Mouse (Mus musculus): ENCODE measurements at regions not wholly inside any gene's neighbourhood (a gene's known extent, or its start where the extent isn't known, plus 50 kb on each side); places are given as distances from the start of the nearest gene placed in this dataset.
"Not testable (repeated sequence)": the region's sequence is repeated elsewhere in the genome, so short reads cannot be mapped to it uniquely, and the experiment has no call there.

DNA sequence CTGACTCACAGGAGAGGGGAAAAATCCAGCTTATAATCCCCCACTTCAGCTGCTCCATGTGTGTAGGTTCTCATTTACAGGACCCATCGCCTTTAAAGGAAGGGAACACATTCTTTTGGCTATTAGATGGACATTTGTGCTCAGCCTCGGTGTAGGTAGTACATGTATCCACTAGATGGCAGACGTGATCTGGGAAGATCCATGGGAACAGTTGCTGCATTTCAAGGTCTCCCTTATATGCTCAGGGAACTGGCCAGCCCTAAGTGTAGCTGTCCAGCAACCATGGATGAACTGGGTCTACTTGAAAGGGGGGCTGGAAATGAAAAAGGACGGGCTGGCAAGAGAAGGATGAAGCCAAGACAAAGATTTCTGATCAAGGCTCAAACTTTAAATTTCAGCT is 124.0 kb downstream of the Akain1 start:
- DNase-seq = peak; percentile 10 to 38

DNA sequence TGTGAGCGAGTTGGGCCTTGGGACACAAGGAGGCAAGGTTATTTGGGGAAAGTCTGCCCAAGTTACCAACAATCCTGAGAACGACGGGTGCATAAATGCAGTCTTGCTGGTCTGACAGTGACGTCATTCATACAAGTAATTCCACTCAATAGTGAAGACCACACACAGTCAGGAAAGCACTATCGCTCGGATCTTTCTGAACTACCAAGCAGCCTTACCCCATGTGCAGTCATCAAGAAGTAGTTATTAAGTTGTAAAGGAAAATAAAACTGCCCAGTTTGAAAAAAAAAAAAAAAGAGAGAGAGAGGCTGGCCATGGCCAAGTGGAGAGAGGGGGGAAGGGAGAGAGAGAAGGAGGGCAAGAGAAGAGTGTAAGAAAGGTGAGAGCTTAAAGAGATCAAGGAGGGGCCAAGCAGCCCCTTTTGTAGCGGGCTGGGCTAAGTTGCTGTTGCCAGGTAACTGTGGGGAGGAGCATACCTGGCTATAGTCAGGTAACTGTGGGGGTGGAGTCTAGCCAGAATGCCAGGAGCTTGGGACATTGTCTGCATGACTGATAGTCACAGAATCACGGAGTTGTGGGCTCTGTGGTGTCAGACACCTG is 132.0 kb downstream of the Akain1 start:
- not testable (repeated sequence) for DNase-seq

DNA sequence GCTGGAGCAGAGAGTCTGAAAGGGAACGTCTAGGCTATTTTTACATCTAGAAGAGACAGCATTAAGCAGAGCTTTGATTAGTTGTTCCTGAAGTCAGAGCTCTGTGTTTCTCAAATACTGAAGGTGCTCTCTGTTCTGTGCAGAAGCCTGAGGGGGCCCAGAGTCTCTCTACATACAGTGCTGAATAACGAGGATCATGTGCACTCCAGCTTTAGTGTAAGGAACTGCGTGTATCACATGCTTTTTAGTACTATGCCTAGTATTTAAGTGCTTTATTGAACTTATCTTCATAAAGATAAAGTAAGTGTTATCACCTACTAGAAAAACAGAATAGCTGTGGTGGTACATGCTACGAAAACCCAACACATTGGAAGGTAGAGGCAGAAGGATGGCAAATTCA is 151.4 kb downstream of the Akain1 start:
- no peak for DNase-seq

DNA sequence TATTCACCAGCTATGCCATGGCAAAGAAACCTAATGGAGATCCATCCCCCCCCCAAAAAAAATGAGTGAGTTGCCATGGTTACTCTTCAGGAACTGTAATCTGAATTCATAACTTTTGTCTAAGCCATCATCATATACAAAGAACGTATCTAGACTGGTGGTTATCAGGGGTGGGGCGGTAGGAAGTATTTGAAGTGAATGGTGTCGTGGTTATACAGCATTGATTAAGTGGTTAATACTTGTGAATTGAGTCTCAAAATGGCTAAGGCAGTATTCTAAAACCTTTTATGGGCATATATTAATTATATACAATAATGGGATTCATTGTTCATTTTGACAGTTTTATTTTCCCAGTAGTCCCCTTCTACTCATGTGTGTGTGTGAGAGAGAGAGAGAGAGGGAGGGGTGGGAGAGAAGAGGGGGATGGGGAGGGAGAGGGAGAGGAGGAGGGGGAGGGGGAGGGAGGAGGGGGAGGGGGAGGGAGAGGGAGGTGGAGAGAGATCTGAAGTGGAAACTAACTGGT is 158.7 kb downstream of the Akain1 start:
- DNase-seq = no peak

DNA sequence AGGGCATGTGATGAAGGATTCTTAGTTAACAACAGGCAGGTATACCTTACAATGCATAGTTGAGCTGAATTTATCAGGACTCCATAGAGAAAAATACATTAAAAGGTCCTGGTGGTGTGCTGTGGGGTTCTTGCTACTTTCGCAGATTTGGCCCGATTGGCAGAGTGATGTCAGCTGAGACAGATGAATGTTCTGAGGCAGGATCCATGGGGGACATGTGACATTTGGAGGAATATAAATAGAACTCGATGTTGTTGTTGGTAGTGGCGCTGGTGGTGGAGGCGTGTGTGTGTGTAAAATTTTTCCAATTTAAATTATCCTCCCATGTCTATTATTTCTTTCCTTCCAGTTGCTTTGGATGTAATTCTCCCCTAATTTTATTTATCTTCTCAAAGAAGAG is 159.3 kb downstream of the Akain1 start:
- DNase-seq = no peak

DNA sequence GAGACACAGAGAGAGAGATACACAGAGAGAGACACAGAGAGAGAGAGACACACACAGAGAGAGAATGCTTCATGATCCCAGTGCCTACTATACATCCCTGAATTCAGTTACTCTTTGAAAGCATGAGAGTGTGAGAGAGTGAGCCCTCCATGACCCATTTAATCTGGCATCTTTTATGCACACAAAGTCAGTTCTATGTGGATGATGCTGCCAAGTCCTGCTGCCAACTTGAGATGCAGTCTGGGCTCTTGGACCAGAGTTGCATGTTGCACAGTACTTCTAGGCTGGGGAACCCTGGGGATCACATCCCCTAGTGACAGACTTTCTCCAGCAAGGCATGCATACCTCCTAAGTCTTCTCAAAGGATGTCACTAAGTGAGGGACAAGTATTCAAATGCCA is 164.5 kb downstream of the Akain1 start:
- no peak for DNase-seq

DNA sequence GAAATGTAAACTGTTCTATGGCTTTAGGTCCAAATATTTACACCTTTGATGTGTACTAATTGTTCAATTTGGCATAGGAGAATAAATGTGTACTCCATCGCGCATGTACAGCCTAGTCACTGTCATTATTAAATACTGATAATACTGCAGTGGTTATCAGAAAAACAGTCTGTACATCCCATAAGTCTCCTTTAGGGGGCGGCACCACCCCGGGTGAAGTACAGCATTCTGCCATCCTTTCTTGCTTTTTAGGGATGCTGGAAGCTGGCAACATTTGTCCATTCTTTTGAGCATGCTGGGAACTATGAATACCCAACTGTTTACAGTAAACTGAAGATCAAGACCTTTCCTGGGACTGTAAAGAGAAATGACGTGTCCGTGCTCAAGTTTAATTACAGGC is 165.6 kb downstream of the Akain1 start:
- no peak for DNase-seq

DNA sequence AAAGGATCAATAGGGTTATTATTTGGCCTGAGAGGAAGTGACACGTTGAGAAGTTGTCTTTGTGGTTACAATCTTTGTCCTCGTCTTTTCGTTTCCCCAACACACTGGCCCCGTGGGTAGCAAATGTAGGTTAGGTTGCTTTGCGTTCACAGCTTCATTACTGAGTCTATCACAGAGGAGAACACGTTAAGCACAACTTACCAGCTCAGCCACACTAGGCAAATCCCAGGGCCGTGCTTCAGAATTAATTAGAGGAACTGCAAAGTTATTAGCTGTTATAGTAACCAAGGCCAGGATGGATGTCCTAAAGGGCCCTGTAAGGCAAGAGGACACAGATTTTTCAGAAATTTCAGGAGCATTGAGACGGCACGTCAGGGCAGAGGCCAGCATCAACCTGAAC is 166.3 kb downstream of the Akain1 start:
- DNase-seq = no peak

DNA sequence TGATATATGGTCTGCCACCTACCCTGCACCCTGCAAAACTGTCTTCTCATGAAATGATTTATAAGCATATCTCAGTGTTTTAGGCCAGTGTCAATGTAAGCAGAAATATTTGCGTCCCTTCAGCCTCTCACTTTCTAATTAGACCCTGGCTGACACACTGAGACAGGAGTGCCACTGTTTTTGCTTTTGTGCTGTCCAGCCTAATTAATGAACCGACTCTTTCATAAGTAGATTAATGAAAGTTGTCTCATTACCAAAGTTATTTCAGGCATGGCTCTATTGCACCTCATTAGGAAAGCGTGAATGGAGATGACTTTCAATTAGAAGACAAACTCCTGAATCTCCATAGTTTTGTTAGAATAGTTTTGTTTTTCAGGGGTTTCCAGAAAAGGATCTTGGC is 192.3 kb downstream of the Akain1 start:
- no peak for DNase-seq

DNA sequence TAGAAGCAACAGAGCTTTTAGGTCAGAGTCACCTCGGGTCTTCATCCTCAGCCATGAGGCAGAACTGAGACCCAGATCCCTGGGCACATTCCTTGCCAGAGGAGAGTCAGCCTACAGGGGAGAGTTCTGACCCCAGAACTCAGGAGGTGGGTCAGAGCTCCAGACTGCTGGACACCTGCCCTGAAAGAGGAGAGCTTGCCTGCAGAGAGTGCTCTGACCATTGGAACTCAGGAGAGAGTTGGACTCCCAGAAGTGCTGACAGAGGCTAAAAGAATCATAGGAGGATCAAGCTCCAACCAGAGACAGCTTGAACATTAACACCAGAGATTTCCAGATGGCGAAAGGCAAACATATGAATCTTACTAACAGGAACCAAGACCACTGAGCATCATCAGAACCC is 211.4 kb downstream of the Akain1 start:
- not testable (repeated sequence) for DNase-seq

DNA sequence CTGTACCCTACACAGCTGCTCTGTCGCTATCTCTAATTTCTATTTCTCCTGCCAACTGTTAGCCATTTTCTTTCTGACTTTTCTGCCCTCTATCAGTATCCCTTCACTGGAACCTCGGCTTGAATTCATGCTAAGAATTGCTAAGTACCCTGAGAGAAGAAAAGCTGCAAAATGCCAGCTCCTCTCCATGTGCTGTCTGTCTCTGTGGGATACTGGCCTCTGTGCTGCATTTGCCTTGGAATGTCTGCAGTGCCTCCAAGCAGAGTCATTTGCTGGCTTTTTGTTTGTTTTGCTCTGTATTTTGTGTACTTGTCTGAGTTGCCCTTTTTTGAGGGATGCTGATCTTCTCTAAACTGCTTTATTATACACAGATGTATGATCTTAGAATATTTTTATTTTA is 215.5 kb downstream of the Akain1 start:
- DNase-seq = no peak

DNA sequence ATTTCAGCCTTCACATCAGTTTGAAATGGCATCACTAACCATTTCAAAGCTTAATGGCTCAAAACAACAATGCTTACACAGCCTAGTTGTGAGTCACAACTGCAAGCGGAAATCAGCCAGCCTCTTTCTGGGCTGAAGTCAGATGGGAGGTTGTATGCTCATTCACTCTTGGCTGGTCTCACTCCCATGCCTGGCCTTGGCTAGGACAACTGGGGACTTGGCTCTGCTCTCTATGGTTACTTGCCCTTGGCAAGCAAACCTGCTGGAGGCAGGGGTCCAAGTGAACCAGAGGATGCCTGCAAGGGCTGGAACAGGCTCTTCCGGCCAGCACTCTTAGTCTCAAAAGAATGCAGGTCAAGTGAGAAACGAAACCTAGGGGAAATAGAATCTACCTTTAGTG is 233.4 kb downstream of the Akain1 start:
- DNase-seq = peak; percentile 20 to 72

DNA sequence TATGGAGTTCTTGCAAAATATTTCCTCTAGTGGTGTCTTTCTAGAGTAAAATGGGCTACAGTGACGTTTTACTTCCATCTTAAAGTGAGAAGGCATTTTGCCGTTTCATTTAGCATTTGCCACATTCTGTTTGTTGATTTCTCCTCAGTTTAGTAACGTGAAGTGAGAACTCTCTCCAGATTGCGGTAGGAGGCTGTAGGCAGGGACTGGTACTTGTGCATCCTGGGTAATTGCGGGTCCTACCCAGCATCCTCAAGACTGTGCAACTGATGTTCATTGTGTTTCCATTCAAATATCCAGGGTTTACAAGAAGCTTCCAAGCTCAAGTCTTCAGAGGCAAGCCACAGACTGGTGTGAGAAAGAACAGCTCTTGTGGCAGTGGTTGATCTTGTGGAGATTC is 244.0 kb downstream of the Akain1 start:
- DNase-seq = no peak

DNA sequence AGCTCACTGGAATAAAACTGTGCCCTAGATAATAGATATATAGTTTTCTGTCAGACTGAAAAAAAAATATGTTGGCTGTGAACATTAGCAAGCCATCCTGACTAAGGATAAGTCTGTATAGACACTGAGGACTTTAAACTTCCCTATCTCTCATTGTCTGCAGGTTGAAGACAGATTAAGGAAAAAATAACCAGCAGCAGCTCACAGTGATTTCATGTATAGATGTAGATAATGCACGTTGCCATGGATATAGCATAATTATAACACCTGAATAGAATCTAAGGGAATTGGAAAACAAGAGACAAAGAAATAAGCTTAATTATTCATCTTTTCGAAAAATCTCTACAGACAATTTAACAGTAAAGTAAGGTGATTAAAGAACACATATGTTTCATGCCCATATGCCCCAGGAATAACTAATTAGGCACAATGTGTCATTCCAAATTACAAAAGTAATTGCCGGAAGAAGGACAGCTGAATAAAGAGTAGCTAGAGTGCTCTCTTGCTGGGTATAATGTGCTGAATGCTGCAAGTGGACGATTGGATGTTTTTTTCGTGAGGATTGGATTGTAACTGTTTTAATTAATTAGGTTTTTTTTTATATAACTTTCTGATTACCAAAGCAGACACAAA is 246.6 kb downstream of the Akain1 start:
- DNase-seq = no peak

DNA sequence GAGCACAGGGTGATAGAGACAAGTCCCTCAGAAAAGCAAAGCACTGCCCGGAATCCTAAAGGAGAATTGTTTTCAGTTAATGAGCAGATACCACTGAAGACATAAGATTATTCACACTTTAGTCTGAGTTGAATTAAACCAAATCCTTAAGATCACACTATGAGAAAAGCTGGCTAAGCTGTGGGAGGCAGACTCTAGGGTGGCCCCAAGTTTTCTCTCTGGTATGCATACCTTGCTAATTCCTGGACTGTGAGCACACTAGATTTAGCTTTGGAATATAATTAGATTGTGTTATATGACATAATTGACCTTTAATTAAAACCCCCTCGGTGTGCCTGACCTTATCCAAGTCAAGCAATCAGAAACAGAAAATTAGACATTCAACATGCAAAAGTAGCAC is 247.3 kb downstream of the Akain1 start:
- DNase-seq = no peak

DNA sequence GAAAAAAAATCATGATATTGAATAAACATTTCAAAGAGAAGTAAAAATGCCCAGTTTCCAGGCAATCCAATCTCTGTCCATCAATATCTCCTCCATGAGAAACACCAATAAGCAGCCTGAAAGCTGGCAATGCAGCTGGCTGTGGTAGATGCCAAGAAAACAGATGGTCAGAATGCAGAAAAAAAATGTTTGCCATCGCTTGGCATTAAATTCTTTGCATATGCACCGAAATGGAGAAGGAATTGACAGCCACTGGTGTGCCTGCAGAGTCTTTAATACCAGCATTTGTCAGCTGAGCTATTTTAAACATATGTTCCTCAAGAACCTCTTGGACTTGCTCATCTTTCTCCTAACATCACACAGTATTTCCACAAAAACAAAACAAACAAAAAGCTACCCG is 256.2 kb downstream of the Akain1 start:
- no peak for DNase-seq

DNA sequence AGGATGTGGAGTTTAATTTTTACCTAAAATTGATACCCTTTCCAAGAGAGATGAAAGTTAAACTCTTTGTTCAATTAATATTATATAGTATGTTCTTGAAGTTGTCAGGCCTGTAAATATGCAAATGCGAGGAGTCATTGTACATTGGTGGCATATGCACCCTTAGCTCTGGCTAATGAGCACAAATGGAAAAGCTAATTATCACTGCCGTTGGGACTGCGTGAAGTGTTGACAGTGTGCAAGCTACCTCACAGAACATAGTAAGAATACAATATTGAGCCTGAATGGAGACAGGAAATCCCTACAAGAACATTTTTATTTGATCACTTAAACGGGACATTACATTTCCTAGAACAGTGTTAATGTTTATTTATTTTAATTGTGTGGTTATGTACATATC is 241.5 kb upstream of the Dlgap1 start:
- no peak for DNase-seq

DNA sequence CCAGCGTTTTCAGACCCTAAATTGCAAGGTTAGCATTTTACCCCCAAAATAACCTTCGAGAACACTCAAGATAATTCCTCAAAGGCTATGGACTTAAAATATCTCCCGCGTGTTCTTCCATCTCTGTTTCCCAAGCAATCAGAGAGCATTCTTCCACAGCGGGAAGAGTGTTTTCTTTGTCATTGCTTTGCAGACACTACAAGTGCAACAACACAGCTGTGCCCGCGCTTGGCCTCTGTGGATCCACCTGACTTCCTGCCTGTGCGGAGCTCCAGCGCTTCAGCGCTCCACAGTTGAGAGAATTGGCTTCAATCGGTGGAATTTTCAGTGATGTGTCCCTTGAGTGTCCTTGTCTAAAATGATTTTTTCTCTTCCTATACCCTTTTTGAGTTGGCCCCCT is 235.9 kb upstream of the Dlgap1 start:
- DNase-seq = no peak

DNA sequence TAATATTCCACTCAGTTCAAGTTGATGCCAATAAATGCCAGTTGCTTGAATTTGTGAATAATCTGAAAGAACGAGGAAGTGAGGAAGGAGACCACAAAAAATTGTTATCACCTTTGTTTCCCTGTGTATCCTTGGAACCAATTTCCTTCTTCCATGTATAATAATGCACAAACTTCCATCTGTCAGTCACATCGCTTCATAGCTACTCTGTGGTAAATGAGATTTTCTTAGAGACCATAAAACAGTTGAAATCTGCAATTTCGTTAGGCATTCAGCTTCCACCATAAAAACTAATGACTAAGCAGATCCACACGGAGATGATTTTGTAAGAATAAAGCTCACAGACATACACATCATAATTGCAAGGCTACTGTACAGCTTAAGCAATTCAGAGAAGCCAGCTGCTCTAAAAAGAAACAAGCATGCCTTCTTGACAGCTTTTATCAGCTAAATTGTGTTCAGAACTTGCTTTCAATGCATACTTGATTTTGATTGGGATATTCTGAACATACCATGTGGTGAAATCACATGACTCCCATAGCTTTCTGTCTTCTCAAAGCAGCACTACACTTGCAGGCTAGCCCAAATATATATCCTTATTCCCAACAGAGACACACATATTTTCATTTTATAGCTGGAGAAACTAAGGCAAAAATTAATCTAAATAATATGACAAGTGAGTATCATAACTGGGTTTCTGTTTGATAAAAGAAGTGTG is 232.3 kb upstream of the Dlgap1 start:
- no peak for DNase-seq

DNA sequence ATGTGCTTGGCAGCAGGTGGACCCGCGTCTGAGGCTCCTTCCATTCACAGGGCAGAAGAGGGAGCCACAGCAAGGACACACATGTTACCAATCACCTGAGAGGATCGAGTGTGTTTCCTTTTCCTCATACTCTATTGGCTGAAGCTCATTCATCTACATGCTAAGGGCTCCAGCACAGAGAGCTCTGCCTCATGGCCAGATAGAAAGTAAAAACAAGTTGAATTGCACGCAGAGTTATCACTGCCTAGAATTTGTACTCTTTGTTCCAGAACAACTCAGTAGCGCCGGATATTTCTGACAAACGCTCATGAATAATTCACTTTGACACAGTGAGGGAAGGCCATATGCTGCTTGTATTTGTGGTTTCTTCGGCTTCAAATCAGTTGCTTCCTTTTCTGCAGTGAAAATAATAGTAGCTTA is 199.9 kb upstream of the Dlgap1 start:
- DNase-seq = no peak

DNA sequence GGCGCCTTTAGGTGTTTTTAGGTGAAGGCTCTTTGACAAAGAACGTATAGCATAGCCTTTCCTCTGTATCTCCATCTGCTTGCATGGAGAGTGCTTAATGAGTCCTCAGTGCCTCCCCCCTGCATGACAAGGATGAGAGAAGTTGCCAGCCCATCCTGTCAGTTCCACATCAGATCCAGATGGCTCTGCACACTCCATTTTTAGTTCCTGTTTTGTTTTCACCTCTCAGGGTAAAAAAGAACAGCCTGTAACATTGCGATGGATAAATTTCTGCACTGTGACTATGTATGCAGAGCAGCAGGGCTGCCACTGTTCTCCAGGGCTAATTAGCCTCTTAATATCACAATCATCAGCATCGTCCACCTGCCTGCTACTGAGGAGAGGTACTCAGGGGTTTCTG is 198.8 kb upstream of the Dlgap1 start:
- DNase-seq = no peak

DNA sequence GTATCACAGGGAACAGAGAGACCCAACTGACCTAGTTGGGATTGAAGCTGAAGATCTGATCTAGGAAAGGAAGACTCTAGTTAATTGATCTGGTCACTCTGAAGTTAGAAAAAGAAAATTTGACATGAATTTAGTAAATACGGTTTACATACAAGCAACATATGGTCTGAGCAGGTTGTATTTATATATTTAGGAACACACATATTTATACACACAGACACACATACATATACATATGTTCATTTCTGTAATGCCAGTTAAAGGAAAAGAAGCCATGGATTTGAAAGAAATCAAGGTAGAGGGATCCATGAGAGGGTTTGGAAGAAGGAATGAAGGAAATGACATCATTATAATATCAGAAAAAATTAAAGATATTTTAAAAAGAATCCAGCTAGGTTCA is 187.7 kb upstream of the Dlgap1 start:
- no peak for DNase-seq

DNA sequence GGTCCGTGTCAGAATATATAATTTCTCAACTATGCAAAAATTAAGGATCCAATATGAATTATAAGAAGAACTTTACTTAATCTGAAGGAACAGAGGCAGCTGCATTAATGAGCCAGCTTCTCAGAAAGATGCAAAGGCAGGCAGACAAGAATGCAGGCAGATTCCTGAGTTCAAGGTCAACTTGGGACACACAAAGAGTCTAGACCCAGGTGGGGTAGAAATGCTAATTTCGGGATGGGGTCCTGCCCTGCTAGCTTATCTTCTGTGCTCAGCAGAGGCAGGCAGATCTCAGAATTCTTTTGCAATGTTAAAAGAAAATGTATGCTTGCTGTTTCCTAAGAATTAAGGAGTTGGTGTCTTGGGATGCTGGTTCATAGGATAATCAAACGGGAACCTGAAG is 181.9 kb upstream of the Dlgap1 start:
- DNase-seq = no peak

DNA sequence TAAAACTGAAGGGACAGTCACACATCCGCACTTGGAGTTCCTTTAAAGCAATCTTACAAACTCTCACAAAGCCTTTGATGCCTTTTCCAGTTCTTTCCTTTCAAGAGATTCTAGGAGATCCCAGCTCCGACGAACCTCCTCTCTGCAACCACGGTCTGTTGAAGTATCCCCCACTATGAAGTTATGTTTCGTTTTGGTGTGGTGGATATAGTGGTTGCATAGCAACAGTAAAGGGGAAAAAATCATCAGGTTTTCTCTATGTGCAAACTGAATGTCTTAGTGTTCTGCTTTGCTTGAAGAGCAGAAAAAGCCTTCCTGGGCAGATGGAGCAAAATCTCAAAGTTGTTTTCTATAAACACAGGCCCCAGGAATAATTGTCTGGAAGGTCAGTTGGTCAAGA is 147.4 kb upstream of the Dlgap1 start:
- no peak for DNase-seq

Measured in heart, adult 18-20 months (tissue).